Mouse (Mus musculus) C2C12 (cell line): Measurements from ENCODE around the gene Stk33. TPM values are rescaled to one million over a fixed set of nuclear protein-coding genes. Genes with fewer than 3 reads are reported as not detected.

Experiments
- H3K27me3 ChIP-seq: one replicate; pipeline ENCODE4 v1.6.1; 2011; ENCODE audit not compliant: control insufficient read depth, insufficient read depth, insufficient read length
- H3K36me3 ChIP-seq: one replicate; pipeline ENCODE4 v1.6.1; 2011; ENCODE audit not compliant: control insufficient read depth, insufficient read depth
- H3K4me3 ChIP-seq: one replicate; pipeline ENCODE4 v1.5.1; 2011; ENCODE audit warnings: mild to moderate bottlenecking, control low read depth; ENCODE audit not compliant: poor library complexity, insufficient read depth, severe bottlenecking
- H3K79me2 ChIP-seq: one replicate; pipeline ENCODE4 v1.6.1; 2011; ENCODE audit not compliant: control insufficient read depth, insufficient read depth
- H3K79me3 ChIP-seq: one replicate; pipeline ENCODE4 v1.6.1; 2011; ENCODE audit warnings: low read depth, control low read depth
- H3ac ChIP-seq: one replicate; pipeline ENCODE3; 2011; ENCODE audit warnings: low read depth; ENCODE audit not compliant: control insufficient read depth, insufficient read length
- CEBPB ChIP-seq: IDR thresholded peaks from one replicate; pipeline ENCODE4 v1.6.1; 2011; ENCODE audit warnings: low read depth, mild to moderate bottlenecking, control low read depth, moderate library complexity
- CTCF ChIP-seq: IDR thresholded peaks from one replicate; pipeline ENCODE4 v1.5.1; 2011; ENCODE audit not compliant: control insufficient read depth, insufficient read depth, insufficient read length
- FOSL1 ChIP-seq: IDR thresholded peaks from one replicate; pipeline ENCODE4 v1.8.0; 2011; ENCODE audit warnings: mild to moderate bottlenecking, low read length; ENCODE audit not compliant: poor library complexity, insufficient read depth, severe bottlenecking
- MAX ChIP-seq: IDR thresholded peaks from one replicate; pipeline ENCODE4 v1.6.1; 2011; ENCODE audit warnings: mild to moderate bottlenecking, control low read depth
- MYOD1 ChIP-seq: IDR thresholded peaks from one replicate; pipeline ENCODE4 v1.6.1; 2011; ENCODE audit warnings: low read depth; ENCODE audit not compliant: control insufficient read depth, insufficient read length
- MYOG ChIP-seq: IDR thresholded peaks from one replicate; pipeline ENCODE4 v1.6.1; 2011; ENCODE audit not compliant: control insufficient read depth, insufficient read length; ENCODE audit errors: extremely low read depth
- USF1 ChIP-seq: IDR thresholded peaks from one replicate; pipeline ENCODE4 v1.6.1; 2011; ENCODE audit warnings: low read depth, mild to moderate bottlenecking, control low read depth, moderate library complexity
- polyA plus RNA-seq: library from polyadenylated mRNA; unstranded; fragments of >200 nt; fragmentation: generic; extraction: Trizol; gene quantifications from one replicate; pipeline ENCODE4 v1.2.1, GENCODE M21; 2012; ENCODE audit warnings: missing spikeins

Stk33 gene
- polyA plus RNA-seq, 1 experiment, result 0.02 TPM

DNA sequence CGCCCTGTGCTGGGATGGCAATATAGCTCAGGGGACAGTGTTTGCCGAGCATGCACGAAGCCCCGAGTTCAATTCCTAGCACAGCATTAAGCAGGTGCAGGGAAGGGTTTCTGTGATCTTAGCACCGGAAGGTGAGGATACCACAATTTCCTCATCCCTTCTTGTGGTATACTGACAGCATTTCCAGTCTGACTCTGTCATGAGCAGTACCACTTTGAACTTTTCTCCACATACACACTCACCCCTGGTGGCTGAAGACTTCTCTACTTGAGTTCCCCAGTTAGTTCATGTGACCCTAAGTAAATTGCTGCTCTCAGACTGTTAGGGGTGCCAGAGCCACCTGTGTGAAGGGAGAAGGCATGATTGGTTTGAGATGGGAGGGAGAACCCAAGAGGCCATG lies 173.3 kb downstream of the Stk33 start:
- peaks cover 3% of the 10 kb centered on the region for H3K27me3 ChIP-seq
- H3K79me2 ChIP-seq, result no peaks in the 10 kb centered on the region
- H3K36me3 ChIP-seq, result no peaks in the 10 kb centered on the region
- no peak overlapping the region for H3ac ChIP-seq
- no peak overlapping the region for H3K4me3 ChIP-seq
- TF ChIP-seq FOSL1 (no peak), MAX (no peak), CTCF (no peak), USF1 (no peak), MYOD1 (no peak)
- no peaks in the 10 kb centered on the region for H3K79me3 ChIP-seq

DNA sequence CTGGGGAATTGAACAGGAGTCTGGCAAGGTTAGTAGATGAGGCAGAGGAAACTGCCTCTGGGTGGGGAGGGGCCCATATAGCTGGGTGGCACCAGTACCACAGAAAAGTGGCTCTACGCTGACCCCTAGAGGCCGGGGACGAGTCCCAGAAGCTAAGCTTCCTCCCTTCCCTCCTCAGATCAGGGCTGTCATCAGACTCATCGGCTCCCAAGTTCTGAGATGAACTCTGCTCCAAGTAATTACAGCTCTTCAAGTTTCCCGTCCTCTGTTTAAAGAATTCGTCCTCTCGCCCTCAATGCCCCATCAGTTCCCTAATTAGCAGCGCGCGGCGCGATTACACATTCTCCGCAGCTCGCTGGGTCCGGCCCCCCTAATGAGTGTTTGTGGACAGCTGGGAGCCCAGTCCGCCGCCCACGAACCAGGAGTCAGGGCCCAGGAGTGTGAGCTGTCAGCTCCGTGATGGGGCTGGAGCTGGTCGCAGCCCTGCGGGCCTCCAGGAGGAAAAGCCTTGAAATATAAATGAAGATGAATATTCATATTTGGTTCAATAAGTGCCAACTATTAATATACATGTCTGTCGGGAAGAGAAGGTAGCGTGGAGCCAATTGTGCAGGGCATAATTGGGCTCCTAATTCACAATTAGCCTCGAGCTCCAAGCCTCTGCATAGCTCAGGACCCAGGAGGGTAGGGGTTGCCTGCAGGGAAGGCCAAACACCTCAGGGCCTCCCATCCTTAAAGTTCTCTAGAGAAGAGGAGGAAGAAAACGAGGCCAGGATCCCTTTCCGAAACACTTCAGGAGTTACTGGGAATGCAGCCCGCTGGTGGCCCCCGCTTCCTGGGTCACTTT lies 183.2 kb downstream of the Stk33 start:
- Histone ChIP-seq H3K4me3 (no peak overlapping the region), H3K79me3 (no peaks in the 10 kb centered on the region), H3K36me3 (no peaks in the 10 kb centered on the region), H3ac (no peak overlapping the region), H3K79me2 (no peaks in the 10 kb centered on the region), H3K27me3 (no peaks in the 10 kb centered on the region)
- TF ChIP-seq CTCF, result no peak
- TF ChIP-seq MYOG, result no peak
- no peak for TF ChIP-seq CEBPB
- no peak for TF ChIP-seq FOSL1
- no peak for TF ChIP-seq USF1
- no peak for TF ChIP-seq MAX

DNA sequence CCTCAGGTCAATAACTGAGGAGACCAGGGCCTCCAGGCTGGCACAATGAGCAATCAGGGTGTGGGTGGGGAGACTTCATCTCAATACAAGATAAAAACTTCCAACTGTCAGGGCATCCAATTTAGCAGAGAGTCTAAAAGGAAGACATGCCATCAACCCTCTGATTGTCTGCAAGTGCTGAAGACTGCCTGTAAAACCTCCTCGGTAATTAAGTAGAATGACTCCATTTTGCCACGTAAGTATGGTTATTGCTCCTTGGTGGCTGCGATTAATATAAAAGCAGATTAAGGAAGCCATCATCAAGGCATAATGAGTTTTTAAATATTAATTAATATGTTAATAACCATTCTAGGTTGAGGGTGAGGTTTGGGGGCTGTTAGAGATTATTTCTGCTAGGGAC lies 187.5 kb downstream of the Stk33 start:
- no peaks in the 10 kb centered on the region for H3K79me3 ChIP-seq
- H3K27me3 ChIP-seq, result no peaks in the 10 kb centered on the region
- no peak overlapping the region for H3K4me3 ChIP-seq
- H3K36me3 ChIP-seq, result no peaks in the 10 kb centered on the region
- no peaks in the 10 kb centered on the region for H3K79me2 ChIP-seq
- TF ChIP-seq MYOG (no peak), MAX (no peak)
- H3ac ChIP-seq, result no peak overlapping the region

DNA sequence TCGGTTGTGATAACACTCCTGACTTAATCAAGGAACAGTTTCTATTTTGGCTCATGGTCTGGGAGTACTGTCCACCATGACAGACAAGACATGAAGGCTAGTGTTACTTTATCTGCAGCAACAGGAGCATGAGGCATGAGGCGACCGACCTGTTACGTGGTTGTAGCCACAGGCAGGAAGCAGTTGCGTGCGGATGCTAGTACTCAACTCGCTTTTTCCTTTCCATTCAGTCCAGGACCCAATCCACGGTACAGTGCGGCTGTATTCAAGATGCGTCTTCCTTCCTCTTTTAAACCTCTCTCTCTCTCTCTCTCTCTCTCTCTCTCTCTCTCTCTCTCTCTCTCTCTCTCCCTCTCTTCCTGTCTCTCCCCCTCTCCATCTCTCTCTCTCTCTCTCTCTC lies 194.1 kb downstream of the Stk33 start:
- no peaks in the 10 kb centered on the region for H3K79me2 ChIP-seq
- H3K4me3 ChIP-seq, result no peak overlapping the region
- TF ChIP-seq CTCF (no peak), MYOD1 (no peak), USF1 (no peak), CEBPB (no peak), FOSL1 (no peak), MYOG (no peak), MAX (no peak)
- no peaks in the 10 kb centered on the region for H3K79me3 ChIP-seq
- H3ac ChIP-seq, result no peak overlapping the region
- H3K27me3 ChIP-seq, result no peaks in the 10 kb centered on the region
- H3K36me3 ChIP-seq, result no peaks in the 10 kb centered on the region

DNA sequence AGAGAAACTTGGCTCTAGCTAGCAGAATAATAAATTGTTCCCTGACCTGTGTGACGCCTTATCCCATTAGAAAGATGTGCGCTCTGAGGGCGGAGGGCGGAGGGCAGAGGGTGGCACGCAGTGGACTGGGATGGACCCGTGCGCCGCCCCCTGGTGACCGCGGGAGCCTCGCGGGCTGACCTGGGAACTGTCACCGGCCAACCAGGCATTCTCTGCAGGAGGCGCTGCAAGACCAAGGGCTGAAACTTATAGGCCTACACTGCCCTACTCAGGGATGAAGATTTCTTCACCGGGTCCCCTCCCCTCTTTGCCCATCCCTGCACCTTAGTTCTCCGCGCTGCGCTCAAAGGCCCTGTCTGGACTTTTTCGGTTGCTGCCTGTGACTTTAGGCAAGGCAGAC lies 197.6 kb downstream of the Stk33 start:
- Histone ChIP-seq H3K27me3 (no peaks in the 10 kb centered on the region), H3K36me3 (no peaks in the 10 kb centered on the region), H3K4me3 (no peak overlapping the region), H3ac (no peak overlapping the region), H3K79me3 (no peaks in the 10 kb centered on the region), H3K79me2 (no peaks in the 10 kb centered on the region)
- no peak for TF ChIP-seq FOSL1
- no peak for TF ChIP-seq CTCF
- TF ChIP-seq MYOG, result no peak
- TF ChIP-seq MAX, result no peak
- TF ChIP-seq MYOD1, result no peak
- no peak for TF ChIP-seq USF1

DNA sequence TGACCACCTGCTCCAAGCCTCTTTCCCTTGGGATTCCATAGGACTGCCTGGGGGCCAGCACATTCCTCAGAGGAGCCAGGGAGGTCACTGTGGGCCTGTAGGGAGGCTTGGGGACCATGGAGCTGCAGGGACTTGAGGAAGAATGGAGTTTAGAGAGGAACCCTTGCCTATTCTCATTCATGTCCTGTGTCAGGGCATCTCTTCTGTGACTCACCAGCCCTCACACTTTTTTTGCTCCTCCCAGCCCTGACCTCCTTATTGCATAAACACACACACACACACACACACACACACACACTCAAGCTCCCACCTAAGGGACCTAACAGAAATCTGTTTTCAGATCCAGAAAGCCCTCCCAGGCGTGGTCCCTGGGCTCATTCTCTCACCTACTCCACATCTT lies 199.5 kb downstream of the Stk33 start:
- H3K36me3 ChIP-seq, result no peaks in the 10 kb centered on the region
- no peak overlapping the region for H3K4me3 ChIP-seq
- TF ChIP-seq MYOG, result no peak
- no peak for TF ChIP-seq MAX
- TF ChIP-seq CTCF, result no peak
- no peak for TF ChIP-seq MYOD1
- no peak for TF ChIP-seq CEBPB
- no peak for TF ChIP-seq USF1
- no peak for TF ChIP-seq FOSL1
- H3K79me3 ChIP-seq, result no peaks in the 10 kb centered on the region
- H3K79me2 ChIP-seq, result no peaks in the 10 kb centered on the region
- H3K27me3 ChIP-seq, result no peaks in the 10 kb centered on the region
- H3ac ChIP-seq, result no peak overlapping the region
